18 mouse cellular contexts compared by ENCODE assay signal in the genomic region with DNA sequence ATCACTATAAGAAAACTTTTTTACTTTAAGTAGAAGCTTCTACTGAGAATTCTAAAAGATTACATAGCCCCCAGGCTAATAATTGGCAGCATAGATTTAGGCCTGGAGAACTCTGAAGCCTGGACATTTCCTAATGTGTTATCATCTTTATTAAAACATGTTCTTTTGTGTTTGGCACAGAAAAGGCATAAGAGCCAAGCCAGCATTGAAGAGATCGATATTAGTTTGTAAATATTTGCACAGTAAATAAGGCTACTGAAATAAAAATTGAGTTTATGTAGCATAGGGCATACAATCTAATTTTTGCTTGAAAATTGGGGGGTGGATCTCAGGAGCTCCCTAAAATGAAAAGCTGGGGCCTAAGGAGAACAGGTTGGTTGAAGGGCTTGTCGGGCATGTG.
"Had no signal": no experiment of that assay in that cellular context is flagged by ENCODE, and none has a peak within 500 bp of the region (broad histone marks: within the 10 kb centered on the region; RNA-seq: fewer than 3 reads in every experiment).

No protein-coding gene starts in this region.

- H3K27me3 ChIP-seq: midbrain, embryonic 12.5 days; neural tube, embryonic 13.5 days; neural tube, embryonic 15.5 days; stomach, embryonic 15.5 days had no signal

- H3K9ac ChIP-seq: lung, embryonic 14.5 days; midbrain, embryonic 12.5 days; neural tube, embryonic 13.5 days; neural tube, embryonic 15.5 days; stomach, embryonic 15.5 days had no signal

- ATAC-seq: midbrain, embryonic 16.5 days had no signal

- DNase-seq: lung, adult 18-20 months; lung, embryonic 14.5 days; lung, postnatal 10 days; lung, postnatal 4 days; midbrain, embryonic 14.5 days; retina, postnatal 1 day; right cerebral cortex, postnatal 14 days; thymus, adult 2 months; thymus, postnatal 25 days; thymus, postnatal 4 days had no signal

- H3K4me2 ChIP-seq: lung, embryonic 14.5 days; midbrain, embryonic 12.5 days; neural tube, embryonic 13.5 days; neural tube, embryonic 15.5 days; stomach, embryonic 15.5 days had no signal

- H3K36me3 ChIP-seq: midbrain, embryonic 10.5 days; midbrain, embryonic 12.5 days; neural tube, embryonic 13.5 days; neural tube, embryonic 15.5 days; stomach, embryonic 15.5 days had no signal

- H3K4me1 ChIP-seq: neural tube, embryonic 13.5 days; neural tube, embryonic 15.5 days had no signal

- H3K4me3 ChIP-seq: midbrain, embryonic 10.5 days; midbrain, embryonic 12.5 days; myocyte; neural tube, embryonic 13.5 days; neural tube, embryonic 15.5 days; stomach, embryonic 15.5 days had no signal

- H3K9me3 ChIP-seq: midbrain, embryonic 10.5 days; midbrain, embryonic 12.5 days; neural tube, embryonic 13.5 days; neural tube, embryonic 15.5 days; stomach, embryonic 15.5 days had no signal

- H3K27ac ChIP-seq: midbrain, embryonic 10.5 days; midbrain, embryonic 12.5 days; neural tube, embryonic 13.5 days; neural tube, embryonic 15.5 days; stomach, embryonic 15.5 days; stomach, postnatal 0 days had no signal
